Mouse (Mus musculus) C2C12 (cell line): ENCODE data around the gene AI854703. TPM values are rescaled to one million over a fixed set of nuclear protein-coding genes. Genes with fewer than 3 reads are reported as not detected.
A peak's percentile ranks its signal among the peaks of the same experiment; 100 is the strongest.

Experiments used
- H3K27me3 ChIP-seq: one replicate; pipeline ENCODE4 v1.6.1; 2011; ENCODE audit not compliant: control insufficient read depth, insufficient read depth, insufficient read length
- H3K36me3 ChIP-seq: one replicate; pipeline ENCODE4 v1.6.1; 2011; ENCODE audit not compliant: control insufficient read depth, insufficient read depth
- H3K4me3 ChIP-seq: one replicate; pipeline ENCODE4 v1.5.1; 2011; ENCODE audit warnings: mild to moderate bottlenecking, control low read depth; ENCODE audit not compliant: poor library complexity, insufficient read depth, severe bottlenecking
- H3K79me2 ChIP-seq: one replicate; pipeline ENCODE4 v1.6.1; 2011; ENCODE audit not compliant: control insufficient read depth, insufficient read depth
- H3K79me3 ChIP-seq: one replicate; pipeline ENCODE4 v1.6.1; 2011; ENCODE audit warnings: low read depth, control low read depth
- H3ac ChIP-seq: one replicate; pipeline ENCODE3; 2011; ENCODE audit warnings: low read depth; ENCODE audit not compliant: control insufficient read depth, insufficient read length
- CEBPB ChIP-seq: IDR thresholded peaks from one replicate; pipeline ENCODE4 v1.6.1; 2011; ENCODE audit warnings: low read depth, mild to moderate bottlenecking, control low read depth, moderate library complexity
- CTCF ChIP-seq: IDR thresholded peaks from one replicate; pipeline ENCODE4 v1.5.1; 2011; ENCODE audit not compliant: control insufficient read depth, insufficient read depth, insufficient read length
- FOSL1 ChIP-seq: IDR thresholded peaks from one replicate; pipeline ENCODE4 v1.8.0; 2011; ENCODE audit warnings: mild to moderate bottlenecking, low read length; ENCODE audit not compliant: poor library complexity, insufficient read depth, severe bottlenecking
- MAX ChIP-seq: IDR thresholded peaks from one replicate; pipeline ENCODE4 v1.6.1; 2011; ENCODE audit warnings: mild to moderate bottlenecking, control low read depth
- MYOD1 ChIP-seq: IDR thresholded peaks from one replicate; pipeline ENCODE4 v1.6.1; 2011; ENCODE audit warnings: low read depth; ENCODE audit not compliant: control insufficient read depth, insufficient read length
- MYOG ChIP-seq: IDR thresholded peaks from one replicate; pipeline ENCODE4 v1.6.1; 2011; ENCODE audit not compliant: control insufficient read depth, insufficient read length; ENCODE audit errors: extremely low read depth
- USF1 ChIP-seq: IDR thresholded peaks from one replicate; pipeline ENCODE4 v1.6.1; 2011; ENCODE audit warnings: low read depth, mild to moderate bottlenecking, control low read depth, moderate library complexity
- polyA plus RNA-seq: library from polyadenylated mRNA; unstranded; fragments of >200 nt; fragmentation: generic; extraction: Trizol; gene quantifications from one replicate; pipeline ENCODE4 v1.2.1, GENCODE M21; 2012; ENCODE audit warnings: missing spikeins

AI854703 gene
- polyA plus RNA-seq, 1 experiment, result 0.01 TPM

DNA sequence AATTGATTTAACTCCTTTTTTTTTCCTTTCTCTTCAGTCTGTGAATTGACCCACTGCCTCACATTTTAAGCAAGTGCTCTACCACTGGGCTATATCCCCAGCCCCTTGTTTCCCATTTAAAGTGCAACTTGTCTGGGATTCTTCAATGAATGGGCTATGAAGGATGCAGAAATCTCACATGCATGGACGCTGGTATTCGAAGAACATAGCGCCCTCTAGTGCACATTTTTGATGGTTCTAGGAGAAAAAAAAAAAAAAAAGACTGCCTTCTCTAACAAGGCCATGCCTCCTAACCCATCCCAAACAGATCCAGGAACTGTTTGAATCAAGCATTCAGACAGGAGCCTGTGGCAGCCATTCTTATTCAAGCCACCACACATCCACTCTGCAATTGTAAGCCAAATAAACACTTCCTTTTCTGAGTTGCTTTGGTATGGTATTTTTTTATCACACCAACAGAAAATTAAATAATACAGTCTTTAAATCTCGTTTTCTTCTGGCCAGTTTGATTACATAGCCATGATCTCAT, 16.3 kb downstream of the AI854703 start:
- peaks cover 1% of the 10 kb centered on the region for H3K79me3 ChIP-seq
- no peaks in the 10 kb centered on the region for H3K36me3 ChIP-seq
- H3K79me2 ChIP-seq, result no peaks in the 10 kb centered on the region
- no peak for TF ChIP-seq MYOD1
- no peak for TF ChIP-seq FOSL1
- TF ChIP-seq CTCF, result peak; percentile 9
- H3ac ChIP-seq, result no peak overlapping the region
- H3K27me3 ChIP-seq, result peaks cover 7% of the 10 kb centered on the region
- no peak overlapping the region for H3K4me3 ChIP-seq

GRCm38 (mm10) chr6:48645660-48646308, 19.2 kb downstream of the AI854703 start:
- no peaks in the 10 kb centered on the region for H3K36me3 ChIP-seq
- H3K4me3 ChIP-seq, result no peak overlapping the region
- peaks cover 7% of the 10 kb centered on the region for H3K27me3 ChIP-seq
- H3K79me3 ChIP-seq, result peaks cover 1% of the 10 kb centered on the region
- no peak overlapping the region for H3ac ChIP-seq
- TF ChIP-seq MYOD1 (no peak), USF1 (no peak), CTCF (peak; percentile 24)
- H3K79me2 ChIP-seq, result no peaks in the 10 kb centered on the region

DNA sequence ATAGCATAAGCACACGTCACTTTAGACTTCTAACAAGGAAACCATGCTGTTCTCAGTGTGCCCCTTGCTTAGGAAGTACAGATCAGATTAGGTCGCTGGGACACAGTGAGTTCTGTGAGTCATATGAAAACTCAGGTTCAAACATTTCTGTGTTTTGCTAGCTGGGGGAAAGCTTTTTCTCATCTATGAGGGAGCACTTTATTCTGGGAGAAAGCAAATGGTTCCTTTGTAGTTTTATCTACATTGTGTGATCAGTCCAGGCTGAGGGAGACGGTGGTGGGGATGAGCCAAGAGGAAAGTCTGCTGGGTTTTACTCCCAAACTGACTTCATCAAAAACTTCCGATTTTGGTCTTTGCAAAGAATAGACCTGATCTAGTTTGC, 19.7 kb downstream of the AI854703 start:
- Histone ChIP-seq H3K79me3 (peaks cover 1% of the 10 kb centered on the region), H3K36me3 (no peaks in the 10 kb centered on the region), H3K79me2 (no peaks in the 10 kb centered on the region), H3K4me3 (no peak overlapping the region), H3K27me3 (peaks cover 7% of the 10 kb centered on the region), H3ac (no peak overlapping the region)
- TF ChIP-seq FOSL1, result no peak
- no peak for TF ChIP-seq CTCF

DNA sequence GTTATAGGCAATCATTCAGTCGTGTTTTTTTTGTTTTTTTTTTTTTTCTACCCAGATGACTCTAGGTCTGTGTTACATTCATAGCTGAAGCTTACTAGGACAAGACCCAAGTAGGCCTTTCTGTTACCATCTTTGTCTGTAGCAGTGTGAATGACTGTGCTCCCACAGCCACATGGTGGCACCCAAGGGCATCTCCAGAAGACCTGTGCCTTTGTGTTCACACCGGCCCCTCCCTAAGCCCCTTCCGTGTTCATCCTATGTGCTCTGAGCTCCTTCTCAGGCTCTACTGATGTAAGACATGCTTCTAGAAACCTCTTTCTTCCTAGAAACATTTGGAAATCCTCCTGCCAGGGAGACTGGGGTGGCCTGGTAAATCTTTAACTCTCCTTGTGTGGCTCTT, 20.4 kb downstream of the AI854703 start, which contains the start of gene Gimap8:
Gimap8 (plus strand) TSS at position 240 of the 400 bp plus-strand sequence.
- peaks cover under 1% of the 10 kb centered on the region for H3K79me3 ChIP-seq
- H3K36me3 ChIP-seq, result no peaks in the 10 kb centered on the region
- H3K79me2 ChIP-seq, result no peaks in the 10 kb centered on the region
- no peak for TF ChIP-seq CEBPB
- TF ChIP-seq FOSL1, result no peak
- no peak for TF ChIP-seq MYOG
- TF ChIP-seq USF1, result no peak
- TF ChIP-seq MAX, result no peak
- TF ChIP-seq CTCF, result no peak
- no peak for TF ChIP-seq MYOD1
- no peak within 1 kb of the TSS for H3ac ChIP-seq
- H3K4me3 ChIP-seq, result no peak within 1 kb of the TSS
- H3K27me3 ChIP-seq, result peaks cover 6% of the 10 kb centered on the region

GRCm38 (mm10) chr6:48647611-48648010, 21.0 kb downstream of the AI854703 start:
- no peak overlapping the region for H3ac ChIP-seq
- TF ChIP-seq USF1 (no peak), MYOD1 (no peak), FOSL1 (no peak), MAX (no peak), CTCF (no peak), MYOG (no peak), CEBPB (no peak)

DNA sequence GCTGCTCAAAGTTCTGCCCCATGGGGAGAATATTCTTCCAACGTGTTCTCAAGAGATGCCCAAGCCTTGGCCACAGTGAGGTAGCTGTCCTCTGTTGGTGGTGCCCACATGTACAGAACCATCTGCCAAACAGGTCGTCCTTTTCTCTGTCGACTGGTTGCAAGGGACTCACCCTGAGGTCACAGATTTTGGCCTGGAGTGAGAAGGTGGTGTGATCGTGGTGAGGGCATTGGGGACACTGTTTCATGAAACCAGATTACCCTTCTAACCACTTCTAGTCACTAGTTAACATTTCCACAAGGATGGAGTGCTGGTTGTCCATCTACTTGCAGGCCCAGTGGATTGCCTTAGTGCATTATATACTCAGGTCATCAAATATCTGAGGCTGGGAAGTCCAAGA, 22.2 kb downstream of the AI854703 start:
- no peak overlapping the region for H3K4me3 ChIP-seq
- H3K79me3 ChIP-seq, result no peaks in the 10 kb centered on the region
- H3ac ChIP-seq, result no peak overlapping the region
- no peaks in the 10 kb centered on the region for H3K79me2 ChIP-seq
- H3K36me3 ChIP-seq, result no peaks in the 10 kb centered on the region
- TF ChIP-seq FOSL1 (no peak), CEBPB (no peak), MYOG (no peak), CTCF (no peak), MAX (no peak), USF1 (no peak), MYOD1 (no peak)
- H3K27me3 ChIP-seq, result peaks cover 3% of the 10 kb centered on the region

More at GRCm38 (mm10) chr6:48647611-48648010, 21.0 kb downstream of the AI854703 start:
- Histone ChIP-seq H3K4me3 (no peak overlapping the region), H3K79me3 (no peaks in the 10 kb centered on the region), H3K27me3 (peaks cover 3% of the 10 kb centered on the region), H3K79me2 (no peaks in the 10 kb centered on the region), H3K36me3 (no peaks in the 10 kb centered on the region)
